Mouse (Mus musculus): Measurements from ENCODE around the gene Fggy. TPM values are rescaled to one million over a fixed set of nuclear protein-coding genes. Genes with fewer than 3 reads are reported as not detected.

Gene Fggy
- polyA plus RNA-seq, 1 experiment from 2014 or later: 10.9 TPM

GRCm38 (mm10) chr4:95771945-95772344 lies 214.6 kb downstream of the Fggy start:
- H3K27ac ChIP-seq: no peak overlapping the region

GRCm38 (mm10) chr4:95772663-95773062 lies 215.4 kb downstream of the Fggy start:
- WGBS: 55% methylated on average over 3 of the region's 3 CpGs
- H3K4me3 ChIP-seq (replicated peaks): no peak overlapping the region
- H3K27me3 ChIP-seq (replicated peaks): no peaks in the 10 kb centered on the region
- no peak overlapping the region for H3K27ac ChIP-seq
- ATAC-seq (ENCODE audit: insufficient read depth, low FRiP score, low read depth): no peak
- no peaks in the 10 kb centered on the region for H3K9me3 ChIP-seq
- 0 out of 2 replicates have a peak, but pooled peaks cover 3% of the 10 kb centered on the region for H3K4me1 ChIP-seq
- no peaks in the 10 kb centered on the region for H3K36me3 ChIP-seq
- H3K9ac ChIP-seq: no peak overlapping the region
- no peak overlapping the region for H3K4me2 ChIP-seq

More at GRCm38 (mm10) chr4:95771945-95772344, 214.6 kb downstream of the Fggy start:
- Histone ChIP-seq H3K36me3 (no peaks in the 10 kb centered on the region), H3K4me2 (no peak overlapping the region), H3K27me3 (replicated peaks) (no peaks in the 10 kb centered on the region), H3K4me3 (replicated peaks) (no peak overlapping the region), H3K9ac (no peak overlapping the region), H3K4me1 (0 out of 2 replicates have a peak, but pooled peaks cover 3% of the 10 kb centered on the region), H3K9me3 (no peaks in the 10 kb centered on the region)
- WGBS: 50% methylated on average over 4 of the region's 4 CpGs
- ATAC-seq (ENCODE audit: insufficient read depth, low FRiP score, low read depth): peak; percentile 47; the same call in 1 of the 2 replicates

GRCm38 (mm10) chr4:95775574-95775973 lies 218.3 kb downstream of the Fggy start:
- Histone ChIP-seq H3K9ac (no peak overlapping the region), H3K27ac (no peak overlapping the region), H3K4me3 (replicated peaks) (no peak overlapping the region), H3K36me3 (no peaks in the 10 kb centered on the region), H3K27me3 (replicated peaks) (no peaks in the 10 kb centered on the region), H3K9me3 (no peaks in the 10 kb centered on the region), H3K4me2 (no peak overlapping the region), H3K4me1 (no peaks in the 10 kb centered on the region)
- ATAC-seq (ENCODE audit: insufficient read depth, low FRiP score, low read depth): no peak
- 63% methylated on average over 3 of the region's 3 CpGs for WGBS

GRCm38 (mm10) chr4:95777839-95778238 lies 220.5 kb downstream of the Fggy start:
- 67% methylated on average over 2 of the region's 2 CpGs for WGBS
- Histone ChIP-seq H3K36me3 (no peaks in the 10 kb centered on the region), H3K27ac (no peak overlapping the region), H3K9me3 (no peaks in the 10 kb centered on the region), H3K4me3 (replicated peaks) (no peak overlapping the region), H3K4me1 (no peaks in the 10 kb centered on the region), H3K9ac (no peak overlapping the region), H3K4me2 (no peak overlapping the region), H3K27me3 (replicated peaks) (no peaks in the 10 kb centered on the region)
- ATAC-seq (ENCODE audit: insufficient read depth, low FRiP score, low read depth): no peak

- 78% methylated on average over 4 of the region's 4 CpGs for WGBS
- Histone ChIP-seq H3K27ac (no peak overlapping the region), H3K36me3 (no peaks in the 10 kb centered on the region), H3K27me3 (replicated peaks) (no peaks in the 10 kb centered on the region), H3K9ac (no peak overlapping the region), H3K4me3 (replicated peaks) (no peak overlapping the region), H3K4me2 (no peak overlapping the region), H3K9me3 (no peaks in the 10 kb centered on the region), H3K4me1 (no peaks in the 10 kb centered on the region)
- no peak for ATAC-seq (ENCODE audit: insufficient read depth, low FRiP score, low read depth)
Measured at GRCm38 (mm10) chr4:95778528-95778927, 221.2 kb downstream of the Fggy start.

- 59% methylated on average over 4 of the region's 4 CpGs for WGBS
- no peak overlapping the region for H3K4me2 ChIP-seq
- 0 out of 2 replicates have a peak, but pooled peaks cover 6% of the 10 kb centered on the region for H3K4me1 ChIP-seq
- no peak overlapping the region for H3K27ac ChIP-seq
- H3K9ac ChIP-seq: no peak overlapping the region
- H3K4me3 ChIP-seq (replicated peaks): no peak overlapping the region
- no peaks in the 10 kb centered on the region for H3K27me3 ChIP-seq (replicated peaks)
- no peak for ATAC-seq (ENCODE audit: insufficient read depth, low FRiP score, low read depth)
- H3K36me3 ChIP-seq: no peaks in the 10 kb centered on the region
- no peaks in the 10 kb centered on the region for H3K9me3 ChIP-seq
Measured at GRCm38 (mm10) chr4:95784146-95784895, 227.0 kb downstream of the Fggy start.

- peak overlapping the region; percentile 68; the same call in 1 of the 2 replicates for H3K27ac ChIP-seq
- no peak for ATAC-seq (ENCODE audit: insufficient read depth, low FRiP score, low read depth)
Measured at GRCm38 (mm10) chr4:95787609-95788008, 230.3 kb downstream of the Fggy start.

GRCm38 (mm10) chr4:95788867-95789266 lies 231.6 kb downstream of the Fggy start:
- ATAC-seq (ENCODE audit: insufficient read depth, low FRiP score, low read depth): peak; percentile 57
- no peaks in the 10 kb centered on the region for H3K27me3 ChIP-seq (replicated peaks)
- H3K9me3 ChIP-seq: no peaks in the 10 kb centered on the region
- no peak overlapping the region for H3K4me3 ChIP-seq (replicated peaks)
- H3K4me2 ChIP-seq: no peak overlapping the region
- H3K4me1 ChIP-seq: peaks cover 6% of the 10 kb centered on the region; the same call in 1 of the 2 replicates
- WGBS: 30% methylated on average over 2 of the region's 2 CpGs
- H3K36me3 ChIP-seq: no peaks in the 10 kb centered on the region
- peak overlapping the region; percentile 68 for H3K27ac ChIP-seq
- H3K9ac ChIP-seq: no peak overlapping the region

More at GRCm38 (mm10) chr4:95787609-95788008, 230.3 kb downstream of the Fggy start:
- WGBS: 45% methylated on average over 2 of the region's 2 CpGs
- no peaks in the 10 kb centered on the region for H3K36me3 ChIP-seq
- H3K9me3 ChIP-seq: no peaks in the 10 kb centered on the region
- no peaks in the 10 kb centered on the region for H3K27me3 ChIP-seq (replicated peaks)
- H3K4me1 ChIP-seq: peaks cover 6% of the 10 kb centered on the region; the same call in 1 of the 2 replicates
- no peak overlapping the region for H3K4me2 ChIP-seq
- no peak overlapping the region for H3K9ac ChIP-seq
- H3K4me3 ChIP-seq (replicated peaks): no peak overlapping the region

- Histone ChIP-seq H3K4me3 (replicated peaks) (no peak overlapping the region), H3K9me3 (no peaks in the 10 kb centered on the region), H3K27ac (peak overlapping the region; percentile 75), H3K36me3 (no peaks in the 10 kb centered on the region), H3K9ac (no peak overlapping the region), H3K4me1 (peaks cover 15% of the 10 kb centered on the region), H3K4me2 (no peak overlapping the region), H3K27me3 (replicated peaks) (no peaks in the 10 kb centered on the region)
- 52% methylated on average over 3 of the region's 3 CpGs for WGBS
- no peak for ATAC-seq (ENCODE audit: insufficient read depth, low FRiP score, low read depth)
Measured at GRCm38 (mm10) chr4:95791913-95792475, 234.7 kb downstream of the Fggy start.

GRCm38 (mm10) chr4:95793647-95794328 lies 236.5 kb downstream of the Fggy start:
- H3K9me3 ChIP-seq: no peaks in the 10 kb centered on the region
- H3K36me3 ChIP-seq: no peaks in the 10 kb centered on the region
- peaks cover 8% of the 10 kb centered on the region for H3K4me1 ChIP-seq
- H3K27me3 ChIP-seq (replicated peaks): no peaks in the 10 kb centered on the region
- H3K9ac ChIP-seq: no peak overlapping the region
- no peak overlapping the region for H3K27ac ChIP-seq
- WGBS: 61% methylated on average over 7 of the region's 7 CpGs
- H3K4me2 ChIP-seq: no peak overlapping the region
- H3K4me3 ChIP-seq (replicated peaks): no peak overlapping the region
- peak; percentile 51 for ATAC-seq (ENCODE audit: insufficient read depth, low FRiP score, low read depth)

- no peak overlapping the region for H3K9ac ChIP-seq
- peaks cover 8% of the 10 kb centered on the region for H3K4me1 ChIP-seq
- no peak overlapping the region for H3K4me3 ChIP-seq (replicated peaks)
- H3K9me3 ChIP-seq: no peaks in the 10 kb centered on the region
- H3K36me3 ChIP-seq: no peaks in the 10 kb centered on the region
- WGBS: 42% methylated on average over 6 of the region's 6 CpGs
- no peak for ATAC-seq (ENCODE audit: insufficient read depth, low FRiP score, low read depth)
- no peaks in the 10 kb centered on the region for H3K27me3 ChIP-seq (replicated peaks)
- H3K27ac ChIP-seq: peak overlapping the region; percentile 57
- no peak overlapping the region for H3K4me2 ChIP-seq
Measured at GRCm38 (mm10) chr4:95794651-95795050, 237.3 kb downstream of the Fggy start.

- Histone ChIP-seq H3K36me3 (no peaks in the 10 kb centered on the region), H3K4me3 (replicated peaks) (no peak overlapping the region), H3K27me3 (replicated peaks) (no peaks in the 10 kb centered on the region), H3K4me1 (peaks cover 8% of the 10 kb centered on the region), H3K4me2 (no peak overlapping the region), H3K9ac (no peak overlapping the region), H3K27ac (no peak overlapping the region), H3K9me3 (no peaks in the 10 kb centered on the region)
- 49% methylated on average over 2 of the region's 2 CpGs for WGBS
- ATAC-seq (ENCODE audit: insufficient read depth, low FRiP score, low read depth): no peak
Measured at GRCm38 (mm10) chr4:95795283-95795682, 238.0 kb downstream of the Fggy start.
